Mouse (Mus musculus): ENCODE data around the gene Rnf151.

- TF ChIP-seq CTCF (IDR thresholded peaks at IDR 0.05), result no peak
- no peak for TF ChIP-seq EP300 (IDR thresholded peaks at IDR 0.05)
These were observed 47.4 kb upstream of the Rnf151 start for GRCm38 (mm10) chr17:24765016-24765905.

All from lung, postnatal 0 days (tissue).